Mouse (Mus musculus): Measurements from ENCODE around the gene Stk24.

- TF ChIP-seq POLR2A (IDR thresholded peaks at IDR 0.05; ENCODE audit: insufficient read depth, low read depth, low read length) (no peak), CTCF (IDR thresholded peaks at IDR 0.05) (no peak), EP300 (IDR thresholded peaks at IDR 0.05; ENCODE audit: insufficient read depth, low read depth, low read length) (no peak)
Measured at GRCm38 (mm10) chr14:121294484-121294883, 85.3 kb downstream of the Stk24 start.
